Mouse (Mus musculus) neural tube, embryonic 12.5 days (tissue): ENCODE data around the gene Erp44. TPM values are rescaled to one million over a fixed set of nuclear protein-coding genes. Genes with fewer than 3 reads are reported as not detected.

Experiments used
- ATAC-seq: fragments of 200-750 bp; cut with Nextera tagmentation; 2 replicates; pipeline ENCODE4 v1.8.0; 2017; ENCODE audit warnings: low read depth, mild to moderate bottlenecking, moderate TSS enrichment, moderate library complexity; ENCODE audit not compliant: low FRiP score
- H3K27ac ChIP-seq: fragments of 300-500 bp; sonication (generic); 2 replicates; pipeline ENCODE4 v1.5.1; 2016
- H3K27me3 ChIP-seq: fragments of 300-500 bp; sonication (generic); replicated peaks from 2 replicates; pipeline ENCODE4 v1.6.1; 2016; ENCODE audit warnings: mild to moderate bottlenecking
- H3K36me3 ChIP-seq: fragments of 300-500 bp; sonication (generic); 2 replicates; pipeline ENCODE4 v1.6.1; 2016; ENCODE audit warnings: mild to moderate bottlenecking
- H3K4me1 ChIP-seq: fragments of 300-500 bp; sonication (generic); 2 replicates; pipeline ENCODE4 v1.6.1; 2016
- H3K4me2 ChIP-seq: fragments of 300-500 bp; sonication (generic); replicated peaks from 2 replicates; pipeline ENCODE4 v1.6.1; 2016; ENCODE audit warnings: mild to moderate bottlenecking
- H3K4me3 ChIP-seq: fragments of 300-500 bp; sonication (generic); 2 replicates; pipeline ENCODE4 v1.5.1; 2016
- H3K9ac ChIP-seq: fragments of 300-500 bp; sonication (generic); 2 replicates; pipeline ENCODE4 v1.6.1; 2016; ENCODE audit warnings: mild to moderate bottlenecking
- H3K9me3 ChIP-seq: fragments of 300-500 bp; sonication (generic); 2 replicates; pipeline ENCODE4 v1.6.1; 2016; ENCODE audit warnings: mild to moderate bottlenecking
- WGBS: fragments of 180-500 bp; shearing (Covaris S2); methylation state at CpG from one replicate; pipeline ENCODE4 v1.1.7; 2016; 5-methylcytosine and 5-hydroxymethylcytosine counted together
- polyA plus RNA-seq: library from polyadenylated mRNA; unstranded; fragments of >200 nt; fragmentation: Nextera tagmentation; extraction: Ambion mirVana; gene quantifications from 2 replicates; pipeline ENCODE4 v1.2.1, GENCODE M21; 2016

Erp44 gene
- polyA plus RNA-seq, 1 experiment from 2014 or later, result 70.2 TPM

DNA sequence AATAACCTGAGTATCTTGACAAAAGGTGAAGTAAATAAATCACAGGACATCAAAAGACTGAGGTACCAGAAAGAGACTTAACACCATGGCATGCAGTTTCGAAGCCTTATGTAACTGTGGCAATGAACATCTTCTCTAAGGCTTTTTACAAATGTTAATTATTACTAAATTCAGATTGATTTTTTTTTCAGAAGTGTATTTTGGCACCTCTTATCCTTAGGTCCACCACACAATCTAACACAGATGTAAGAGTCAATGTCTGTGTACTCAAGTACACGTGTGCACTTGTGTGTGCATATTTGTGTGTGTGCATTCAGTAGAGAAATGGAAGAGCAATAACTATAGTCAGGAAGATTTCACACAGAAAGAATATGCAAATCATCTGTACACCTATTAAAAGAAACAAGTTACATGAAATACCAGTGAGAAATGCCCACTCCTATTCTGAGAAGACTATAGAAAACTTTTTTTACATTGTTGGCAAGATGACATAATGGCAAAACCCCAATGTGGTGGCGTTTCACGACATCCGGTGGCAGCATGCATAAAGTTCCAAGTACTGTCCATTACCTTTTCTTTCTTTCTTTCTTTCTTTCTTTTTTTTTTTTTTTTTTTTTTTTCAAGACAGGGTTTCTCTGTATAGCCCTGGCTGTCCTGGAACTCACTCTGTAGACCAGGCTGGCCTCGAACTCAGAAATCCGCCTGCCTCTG lies 6.1 kb downstream of the Erp44 start:
- Histone ChIP-seq H3K36me3 (no peaks in the 10 kb centered on the region), H3K4me2 (no peak overlapping the region), H3K4me3 (no peak overlapping the region), H3K27me3 (no peaks in the 10 kb centered on the region), H3K9ac (no peak overlapping the region), H3K27ac (no peak overlapping the region), H3K9me3 (no peaks in the 10 kb centered on the region), H3K4me1 (no peaks in the 10 kb centered on the region)
- no peak for ATAC-seq
- 94% methylated on average over 7 of the region's 7 CpGs for WGBS

DNA sequence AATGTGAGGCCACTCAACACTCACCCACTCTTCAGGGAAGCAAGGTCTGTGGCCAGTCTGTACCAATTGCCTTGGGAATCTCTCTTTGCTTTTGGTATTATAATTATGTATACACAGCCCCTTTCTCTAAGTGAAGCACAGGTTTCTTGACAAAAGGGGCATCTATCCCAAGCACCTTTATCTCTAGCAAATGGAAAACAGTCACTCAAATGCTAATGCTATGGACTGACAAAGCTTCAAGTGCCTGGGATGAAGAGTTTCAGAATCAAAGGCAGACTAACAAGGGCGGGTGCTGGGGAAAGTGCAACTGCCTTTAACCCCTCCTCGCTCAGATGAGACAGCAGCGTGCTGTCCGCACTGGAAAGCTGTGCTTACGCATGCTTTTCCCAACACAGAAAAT lies 7.5 kb downstream of the Erp44 start:
- ATAC-seq, result no peak
- H3K9me3 ChIP-seq, result no peaks in the 10 kb centered on the region
- no peak overlapping the region for H3K4me3 ChIP-seq
- no peaks in the 10 kb centered on the region for H3K27me3 ChIP-seq
- H3K27ac ChIP-seq, result no peak overlapping the region
- 42% methylated on average over 5 of the region's 5 CpGs for WGBS
- no peaks in the 10 kb centered on the region for H3K36me3 ChIP-seq
- H3K4me1 ChIP-seq, result no peaks in the 10 kb centered on the region
- no peak overlapping the region for H3K9ac ChIP-seq
- no peak overlapping the region for H3K4me2 ChIP-seq

DNA sequence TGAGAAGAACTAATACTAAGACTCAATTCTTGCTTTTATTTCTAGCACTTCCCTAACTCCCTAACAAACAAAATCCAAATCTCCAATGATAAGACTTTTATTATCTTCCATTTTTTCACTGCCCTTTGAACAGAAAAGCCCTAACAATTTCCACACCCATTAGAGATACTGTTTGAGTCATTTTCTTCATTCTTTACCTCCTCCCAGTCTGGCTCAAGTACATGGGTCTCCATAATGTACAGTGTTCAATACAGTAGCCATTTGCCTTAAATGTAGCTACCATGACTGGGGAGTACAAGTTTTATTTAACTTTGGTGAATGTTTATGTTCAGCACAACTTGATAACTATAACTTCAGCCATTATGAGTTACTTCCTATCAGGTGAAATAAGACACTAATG lies 8.8 kb downstream of the Erp44 start:
- ATAC-seq, result no peak
- H3K4me2 ChIP-seq, result no peak overlapping the region
- H3K4me3 ChIP-seq, result no peak overlapping the region
- H3K27me3 ChIP-seq, result no peaks in the 10 kb centered on the region
- no peaks in the 10 kb centered on the region for H3K36me3 ChIP-seq
- H3K9me3 ChIP-seq, result no peaks in the 10 kb centered on the region
- no peaks in the 10 kb centered on the region for H3K4me1 ChIP-seq
- no peak overlapping the region for H3K9ac ChIP-seq
- H3K27ac ChIP-seq, result no peak overlapping the region

DNA sequence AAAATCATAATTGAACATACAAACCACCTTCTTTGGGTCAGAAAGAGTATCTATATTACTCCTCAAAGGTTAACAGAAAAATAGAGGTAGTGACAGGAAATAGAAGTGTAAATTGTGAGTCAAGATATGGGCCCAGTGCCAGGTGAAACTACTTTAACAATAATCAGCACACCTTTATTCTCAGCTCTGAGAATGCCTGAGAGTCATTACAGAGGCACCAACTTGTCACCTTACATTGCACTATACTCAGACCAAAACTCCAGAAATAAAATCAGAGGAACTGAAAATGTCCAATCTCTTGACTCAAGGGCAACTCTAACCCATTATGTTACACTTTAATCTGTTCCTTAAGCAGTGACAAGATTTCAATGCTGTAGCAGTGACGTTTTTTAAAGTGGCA lies 11.2 kb downstream of the Erp44 start:
- no peak overlapping the region for H3K4me3 ChIP-seq
- H3K4me1 ChIP-seq, result no peaks in the 10 kb centered on the region
- H3K36me3 ChIP-seq, result no peaks in the 10 kb centered on the region
- no peak overlapping the region for H3K27ac ChIP-seq
- H3K9me3 ChIP-seq, result no peaks in the 10 kb centered on the region
- H3K4me2 ChIP-seq, result no peak overlapping the region
- no peak overlapping the region for H3K9ac ChIP-seq
- ATAC-seq, result no peak
- WGBS, result 98% methylated on average over 1 of the region's 1 CpGs
- H3K27me3 ChIP-seq, result no peaks in the 10 kb centered on the region

DNA sequence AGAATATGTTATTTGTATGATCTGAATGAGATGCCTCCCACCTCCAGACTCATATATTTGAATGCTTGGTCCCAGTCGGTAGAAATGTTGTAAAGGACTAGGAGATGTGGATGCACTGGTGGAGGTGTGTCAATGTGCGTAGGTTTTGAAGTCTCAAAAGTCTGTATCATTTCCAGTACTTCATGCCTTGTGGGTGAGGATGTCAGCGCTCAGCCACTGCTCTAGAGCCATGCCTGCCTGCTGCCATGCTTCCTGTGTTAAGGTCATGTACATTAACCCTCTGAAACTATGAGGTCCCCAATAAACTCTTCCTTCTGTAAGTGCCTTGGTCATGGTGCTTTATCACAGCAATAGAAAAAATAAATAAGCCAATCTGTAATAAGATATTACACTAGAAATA lies 11.7 kb downstream of the Erp44 start:
- no peak overlapping the region for H3K4me3 ChIP-seq
- H3K4me2 ChIP-seq, result no peak overlapping the region
- no peaks in the 10 kb centered on the region for H3K36me3 ChIP-seq
- H3K9me3 ChIP-seq, result no peaks in the 10 kb centered on the region
- no peaks in the 10 kb centered on the region for H3K4me1 ChIP-seq
- no peaks in the 10 kb centered on the region for H3K27me3 ChIP-seq
- no peak overlapping the region for H3K27ac ChIP-seq
- WGBS, result 90% methylated on average over 3 of the region's 3 CpGs
- no peak overlapping the region for H3K9ac ChIP-seq
- no peak for ATAC-seq

DNA sequence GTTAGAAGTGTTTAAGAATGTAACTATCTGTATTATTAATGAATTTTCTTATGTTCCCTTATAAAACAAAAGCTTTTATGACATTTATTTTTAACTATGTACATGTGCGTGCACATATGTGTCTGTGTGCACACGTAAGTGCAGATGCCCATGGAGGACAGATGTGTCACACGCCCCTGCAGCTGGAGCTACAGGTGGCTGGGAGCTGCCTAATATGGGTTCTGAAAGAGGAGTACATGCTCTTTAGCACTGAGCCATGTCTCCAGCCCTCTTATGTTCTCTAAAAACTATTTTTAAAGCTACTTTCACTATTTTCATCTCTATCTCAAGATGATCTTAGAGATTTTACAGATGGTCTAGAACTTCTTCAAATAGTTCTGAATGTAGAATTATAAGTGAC lies 21.3 kb downstream of the Erp44 start:
- no peaks in the 10 kb centered on the region for H3K36me3 ChIP-seq
- no peak overlapping the region for H3K27ac ChIP-seq
- no peak overlapping the region for H3K9ac ChIP-seq
- H3K27me3 ChIP-seq, result no peaks in the 10 kb centered on the region
- H3K4me2 ChIP-seq, result no peak overlapping the region
- WGBS, result 98% methylated on average over 3 of the region's 3 CpGs
- no peaks in the 10 kb centered on the region for H3K9me3 ChIP-seq
- no peak overlapping the region for H3K4me3 ChIP-seq
- no peaks in the 10 kb centered on the region for H3K4me1 ChIP-seq
- ATAC-seq, result no peak

DNA sequence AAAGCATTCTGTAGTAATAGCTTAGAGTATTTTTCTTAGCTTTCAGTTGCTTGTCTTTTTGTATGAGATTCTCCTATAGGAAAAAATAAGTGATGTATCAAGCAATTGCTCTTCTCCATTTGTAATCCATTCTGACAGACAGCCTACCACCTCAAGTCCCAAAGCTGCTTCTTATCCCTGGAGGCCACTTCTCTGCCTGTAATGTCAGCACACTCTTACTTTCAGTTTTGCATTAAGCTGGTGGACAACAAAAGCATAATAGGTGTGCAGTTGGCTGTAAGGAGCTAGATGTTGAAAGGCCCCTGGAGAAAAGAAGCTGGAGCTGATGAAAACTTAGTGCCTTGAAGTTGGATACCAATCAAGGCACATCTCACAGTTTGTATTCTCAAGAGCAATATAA lies 26.1 kb downstream of the Erp44 start:
- Histone ChIP-seq H3K36me3 (no peaks in the 10 kb centered on the region), H3K9me3 (no peaks in the 10 kb centered on the region), H3K4me1 (no peaks in the 10 kb centered on the region), H3K27ac (no peak overlapping the region), H3K4me3 (no peak overlapping the region), H3K9ac (no peak overlapping the region), H3K27me3 (no peaks in the 10 kb centered on the region), H3K4me2 (no peak overlapping the region)
- no peak for ATAC-seq

DNA sequence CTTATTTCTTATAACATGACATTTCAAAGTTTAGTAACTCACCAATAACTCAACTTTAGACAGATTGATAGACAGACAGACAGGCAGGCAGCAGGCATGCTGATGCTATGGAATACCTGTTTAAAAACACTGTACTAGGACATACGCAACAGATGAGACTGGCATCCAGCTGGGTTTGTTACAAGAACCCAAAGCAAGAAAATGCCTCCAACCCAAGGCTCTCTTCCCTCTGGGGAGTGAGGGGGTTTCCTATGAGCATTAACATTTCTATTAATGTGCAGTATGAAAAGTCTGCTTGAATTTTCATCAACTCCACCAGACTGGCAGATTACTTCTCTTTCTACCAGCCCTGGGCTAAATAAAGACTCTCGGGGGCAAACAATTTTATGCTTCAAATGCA lies 35.1 kb downstream of the Erp44 start:
- H3K36me3 ChIP-seq, result no peaks in the 10 kb centered on the region
- no peaks in the 10 kb centered on the region for H3K4me1 ChIP-seq
- H3K4me2 ChIP-seq, result no peak overlapping the region
- WGBS, result 85% methylated on average over 2 of the region's 2 CpGs
- no peak overlapping the region for H3K27ac ChIP-seq
- H3K4me3 ChIP-seq, result no peak overlapping the region
- H3K9me3 ChIP-seq, result no peaks in the 10 kb centered on the region
- H3K9ac ChIP-seq, result no peak overlapping the region
- no peaks in the 10 kb centered on the region for H3K27me3 ChIP-seq
- ATAC-seq, result no peak

DNA sequence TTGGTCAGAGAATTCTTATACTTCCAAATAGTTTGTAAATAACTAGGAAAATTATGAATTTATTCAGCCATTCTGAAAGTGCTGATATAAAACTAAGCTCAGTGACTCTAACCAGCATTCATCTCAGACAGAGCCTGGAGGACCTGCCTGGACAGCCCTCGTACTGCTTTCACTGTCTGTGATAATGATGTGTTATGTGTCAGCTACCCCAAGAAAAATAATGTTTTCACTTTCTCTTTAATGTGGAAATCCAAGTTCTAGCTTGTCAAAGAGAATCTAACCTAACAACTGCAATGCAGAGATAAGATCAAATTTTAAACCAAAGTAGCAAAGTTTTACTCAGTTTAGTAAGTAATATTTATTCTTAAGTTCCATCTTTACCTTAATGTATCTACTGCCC lies 35.6 kb downstream of the Erp44 start:
- H3K36me3 ChIP-seq, result no peaks in the 10 kb centered on the region
- no peak for ATAC-seq
- no peak overlapping the region for H3K4me3 ChIP-seq
- no peaks in the 10 kb centered on the region for H3K4me1 ChIP-seq
- H3K9ac ChIP-seq, result no peak overlapping the region
- H3K27ac ChIP-seq, result no peak overlapping the region
- 61% methylated on average over 1 of the region's 1 CpGs for WGBS
- no peak overlapping the region for H3K4me2 ChIP-seq
- no peaks in the 10 kb centered on the region for H3K9me3 ChIP-seq
- no peaks in the 10 kb centered on the region for H3K27me3 ChIP-seq

DNA sequence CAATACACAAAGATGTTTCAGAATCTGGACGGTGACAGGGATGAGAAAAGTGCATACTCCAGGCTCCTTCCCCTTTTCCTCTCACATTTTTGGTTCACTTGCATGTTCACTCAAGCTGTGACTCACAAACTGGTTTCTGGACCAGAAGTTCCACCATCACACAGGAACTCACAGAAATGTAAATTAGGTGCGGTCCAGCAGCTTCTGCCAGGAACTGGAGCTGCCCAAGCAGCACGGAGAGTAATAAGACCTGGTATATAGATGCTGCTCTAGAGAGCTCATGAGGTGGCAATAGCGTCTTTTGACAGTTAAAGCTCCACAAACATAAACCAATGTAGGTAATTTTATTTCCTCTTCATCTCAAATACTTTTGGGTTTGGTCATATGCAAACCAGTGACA lies 36.9 kb downstream of the Erp44 start:
- Histone ChIP-seq H3K9ac (no peak overlapping the region), H3K4me1 (no peaks in the 10 kb centered on the region), H3K36me3 (no peaks in the 10 kb centered on the region), H3K27ac (no peak overlapping the region), H3K9me3 (no peaks in the 10 kb centered on the region), H3K4me3 (no peak overlapping the region), H3K27me3 (no peaks in the 10 kb centered on the region), H3K4me2 (no peak overlapping the region)
- 97% methylated on average over 4 of the region's 4 CpGs for WGBS
- no peak for ATAC-seq

DNA sequence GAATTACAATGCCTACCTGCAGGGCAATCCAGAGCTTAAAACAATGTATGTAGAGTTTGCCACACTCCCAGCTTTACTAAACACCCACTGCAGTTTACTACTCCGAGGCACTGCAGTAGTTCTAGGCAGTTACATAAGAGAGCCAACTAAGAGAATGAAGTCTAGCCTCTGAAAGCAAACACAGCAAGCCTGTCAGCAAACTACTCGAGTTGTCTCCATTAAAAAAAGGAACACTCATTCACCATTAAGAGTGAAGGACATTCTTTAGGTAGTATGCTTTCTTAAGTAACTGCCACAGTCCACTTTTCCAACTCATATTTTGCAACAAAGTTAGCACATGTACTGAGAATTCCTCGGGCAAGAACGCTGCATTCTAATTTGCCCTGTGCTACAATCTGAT lies 40.3 kb downstream of the Erp44 start:
- no peak overlapping the region for H3K4me2 ChIP-seq

DNA sequence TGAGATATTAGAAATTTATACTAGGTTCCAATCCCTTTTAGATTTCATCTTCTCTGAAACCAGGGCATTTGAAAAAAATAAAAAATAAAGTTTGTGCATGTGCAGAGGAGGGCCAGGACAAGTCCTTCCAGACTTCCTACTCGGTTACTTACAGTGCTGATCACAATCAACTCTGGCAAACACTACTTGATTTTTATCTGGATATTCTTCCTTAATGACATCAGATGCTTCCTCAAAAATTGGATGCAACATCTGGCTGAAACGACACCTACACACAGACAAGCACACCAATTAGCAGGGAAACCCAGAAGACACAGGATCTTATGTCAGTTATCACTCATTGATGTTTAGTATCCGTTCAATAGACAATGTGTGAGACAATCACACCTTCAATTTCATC lies 42.6 kb downstream of the Erp44 start:
- Histone ChIP-seq H3K9ac (no peak overlapping the region), H3K4me1 (no peaks in the 10 kb centered on the region), H3K27me3 (no peaks in the 10 kb centered on the region), H3K27ac (no peak overlapping the region), H3K9me3 (no peaks in the 10 kb centered on the region), H3K4me2 (no peak overlapping the region), H3K4me3 (no peak overlapping the region), H3K36me3 (no peaks in the 10 kb centered on the region; the same call in 1 of the 2 replicates)
- WGBS, result 90% methylated on average over 3 of the region's 3 CpGs
- no peak for ATAC-seq

More for the DNA sequence above, 40.3 kb downstream of the Erp44 start:
- Histone ChIP-seq H3K36me3 (no peaks in the 10 kb centered on the region; the same call in 1 of the 2 replicates), H3K4me3 (no peak overlapping the region), H3K9me3 (no peaks in the 10 kb centered on the region), H3K9ac (no peak overlapping the region), H3K27ac (no peak overlapping the region), H3K27me3 (no peaks in the 10 kb centered on the region), H3K4me1 (no peaks in the 10 kb centered on the region)
- no peak for ATAC-seq
- 95% methylated on average over 4 of the region's 4 CpGs for WGBS

DNA sequence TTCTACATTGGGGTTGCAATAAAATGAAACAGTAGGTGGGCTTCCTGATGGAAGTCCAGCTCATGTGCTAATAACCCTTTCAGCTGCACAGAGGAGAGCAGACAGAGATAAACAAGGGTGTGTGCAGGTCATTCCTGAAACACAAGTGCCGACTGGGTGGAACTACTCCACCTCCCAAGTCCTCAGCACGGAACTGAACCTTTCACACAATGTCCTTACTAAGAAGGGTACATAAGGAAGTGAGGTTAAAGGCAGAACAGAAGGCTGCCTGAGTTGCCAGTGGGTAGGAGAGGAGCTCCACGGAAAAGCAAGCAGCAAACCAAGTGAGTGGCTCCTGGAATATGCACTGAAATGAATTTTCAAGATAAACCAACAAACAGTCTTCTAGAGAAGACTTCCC lies 52.6 kb downstream of the Erp44 start:
- no peak overlapping the region for H3K27ac ChIP-seq
- H3K27me3 ChIP-seq, result no peaks in the 10 kb centered on the region
- no peak overlapping the region for H3K4me2 ChIP-seq
- no peaks in the 10 kb centered on the region for H3K36me3 ChIP-seq
- H3K4me1 ChIP-seq, result no peaks in the 10 kb centered on the region
- 56% methylated on average over 3 of the region's 3 CpGs for WGBS
- H3K9me3 ChIP-seq, result no peaks in the 10 kb centered on the region
- H3K9ac ChIP-seq, result no peak overlapping the region
- H3K4me3 ChIP-seq, result no peak overlapping the region
- ATAC-seq, result no peak
